Mouse (Mus musculus): ENCODE measurements around the gene Abtb2.

- no peak for TF ChIP-seq CTCF (IDR thresholded peaks at IDR 0.05; ENCODE audit: borderline replicate concordance, insufficient read depth, low read depth, low read length)
- TF ChIP-seq POLR2A (IDR thresholded peaks at IDR 0.05; ENCODE audit: borderline replicate concordance, insufficient read depth, low read length) = no peak
Measured at GRCm38 (mm10) chr2:103556125-103556877, 9.8 kb upstream of the Abtb2 start.

All from cerebellum, adult 2 months (tissue).